ENCODE assay signal across 29 mouse cellular contexts in the genomic region with DNA sequence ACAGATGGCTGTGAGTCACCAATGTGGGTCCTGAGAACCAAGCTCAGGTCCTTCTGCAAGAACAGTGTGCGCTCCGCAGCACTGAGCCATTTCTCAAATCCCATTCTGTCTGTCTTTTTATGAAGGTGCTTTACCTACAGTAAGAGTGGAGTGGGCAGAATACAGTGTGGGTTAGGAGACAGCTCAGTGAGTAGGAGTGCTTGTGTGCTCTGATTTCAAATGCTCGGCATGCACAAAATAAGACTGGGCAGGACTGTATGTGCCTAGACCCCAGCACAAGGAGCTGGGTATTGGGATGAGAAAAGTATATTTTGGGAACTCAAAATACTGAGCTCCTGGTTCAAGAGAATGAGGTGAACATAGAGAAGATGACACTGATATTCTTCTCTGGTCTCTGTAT.
"Had no signal": no experiment of that assay in that cellular context is flagged by ENCODE, and none has a peak within 500 bp of the region (broad histone marks: within the 10 kb centered on the region; RNA-seq: fewer than 3 reads in every experiment).

No protein-coding gene starts in this region.

- H3K9me3 ChIP-seq: embryonic facial prominence, embryonic 10.5 days; embryonic facial prominence, embryonic 12.5 days; embryonic facial prominence, embryonic 13.5 days; embryonic facial prominence, embryonic 15.5 days; forebrain, embryonic 10.5 days; forebrain, embryonic 12.5 days; forebrain, embryonic 13.5 days; forebrain, embryonic 15.5 days; heart, embryonic 10.5 days had no signal

- ATAC-seq: forebrain, embryonic 13.5 days; forebrain, embryonic 14.5 days; forebrain, embryonic 15.5 days; forebrain, embryonic 16.5 days; forebrain, postnatal 0 days had no signal

- H3K9ac ChIP-seq: embryonic facial prominence, embryonic 12.5 days; embryonic facial prominence, embryonic 13.5 days; embryonic facial prominence, embryonic 15.5 days; forebrain, embryonic 12.5 days; forebrain, embryonic 13.5 days; forebrain, embryonic 15.5 days; forebrain, postnatal 0 days had no signal

- H3K4me3 ChIP-seq: embryonic facial prominence, embryonic 10.5 days; embryonic facial prominence, embryonic 12.5 days; embryonic facial prominence, embryonic 13.5 days; embryonic facial prominence, embryonic 15.5 days; erythroblast, embryonic 14.5 days; forebrain, embryonic 10.5 days; forebrain, embryonic 12.5 days; forebrain, embryonic 13.5 days; forebrain, embryonic 15.5 days; gastrocnemius, adult 2 months; heart, adult 2 months; heart, embryonic 10.5 days had no signal

- H3K4me1 ChIP-seq: embryonic facial prominence, embryonic 10.5 days; embryonic facial prominence, embryonic 12.5 days; embryonic facial prominence, embryonic 13.5 days; embryonic facial prominence, embryonic 15.5 days; forebrain, embryonic 10.5 days; forebrain, embryonic 12.5 days; forebrain, embryonic 13.5 days; forebrain, embryonic 15.5 days; heart, embryonic 10.5 days had no signal

- H3K27me3 ChIP-seq: embryonic facial prominence, embryonic 12.5 days; embryonic facial prominence, embryonic 13.5 days; embryonic facial prominence, embryonic 15.5 days; forebrain, embryonic 12.5 days; forebrain, embryonic 13.5 days; forebrain, embryonic 15.5 days had no signal

- DNase-seq: cerebellum, adult 2 months; cerebellum, adult 8-10 months; cerebellum, adult 9-10 months; cerebellum, adult 9-11 months; cerebellum, postnatal 10 days; cerebellum, postnatal 14 days; cerebellum, postnatal 25 days; cerebellum, postnatal 36 days; embryo, embryonic 11 days; forebrain, postnatal 0 days; gastrocnemius, adult 2 months; gastrocnemius, postnatal 10 days; gastrocnemius, postnatal 14 days; gastrocnemius, postnatal 25 days; gastrocnemius, postnatal 36 days; heart, adult 18-20 months; heart, adult 2 months had no signal

- H3K4me2 ChIP-seq: embryonic facial prominence, embryonic 12.5 days; embryonic facial prominence, embryonic 13.5 days; embryonic facial prominence, embryonic 15.5 days; forebrain, embryonic 12.5 days; forebrain, embryonic 13.5 days; forebrain, embryonic 15.5 days had no signal

- H3K27ac ChIP-seq: embryonic facial prominence, embryonic 10.5 days; embryonic facial prominence, embryonic 12.5 days; embryonic facial prominence, embryonic 13.5 days; embryonic facial prominence, embryonic 15.5 days; forebrain, embryonic 10.5 days; forebrain, embryonic 12.5 days; forebrain, embryonic 13.5 days; forebrain, embryonic 15.5 days; gastrocnemius, adult 2 months; heart, adult 2 months; heart, embryonic 10.5 days had no signal
